Mouse (Mus musculus): Measurements from ENCODE around the gene Pcsk5. TPM values are rescaled to one million over a fixed set of nuclear protein-coding genes. Genes with fewer than 3 reads are reported as not detected.

Gene Pcsk5
- polyA plus RNA-seq, 1 experiment from 2014 or later = 13.5 TPM

DNA sequence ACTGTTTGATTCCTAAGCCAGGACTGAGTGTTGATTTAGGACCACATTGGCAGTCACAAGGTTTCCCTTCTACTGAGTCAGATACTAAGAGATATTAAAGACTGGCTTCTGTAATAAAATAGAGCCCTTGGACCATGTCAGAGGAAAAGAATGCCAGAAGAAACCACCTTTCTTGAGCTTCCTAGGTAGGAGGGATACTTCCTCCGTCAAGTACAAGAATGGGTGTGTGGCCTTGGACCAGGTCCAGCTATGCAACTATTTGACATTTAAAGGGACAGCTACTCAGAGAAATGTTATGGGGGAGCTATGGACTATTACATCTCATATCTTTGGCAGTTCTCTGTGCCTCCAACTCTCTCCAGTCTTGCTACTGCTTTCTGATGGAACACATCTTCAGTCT, 244.6 kb downstream of the Pcsk5 start:
- no peak overlapping the region for H3K4me3 ChIP-seq (ENCODE audit: low read depth, low read length)
- no peaks in the 10 kb centered on the region for H3K9me3 ChIP-seq (ENCODE audit: control insufficient read depth, low read length)
- no peak overlapping the region for H3K4me2 ChIP-seq (ENCODE audit: low read depth, low read length, severe bottlenecking)
- DNase-seq (ENCODE audit: low spot score) (no peak), ATAC-seq (replicated peaks; ENCODE audit: low FRiP score) (no peak)
- H3K4me1 ChIP-seq (replicated peaks; ENCODE audit: control insufficient read depth, insufficient read depth, low read length) = peaks cover 4% of the 10 kb centered on the region; the same call in 1 of the 2 replicates
- no peaks in the 10 kb centered on the region for H3K27me3 ChIP-seq (ENCODE audit: control insufficient read depth, insufficient read depth, low read length)
- H3K27ac ChIP-seq (ENCODE audit: low read depth, low read length) = no peak overlapping the region
- H3K9ac ChIP-seq (ENCODE audit: low read length) = no peak overlapping the region
- 50% methylated on average over 1 of the region's 1 CpGs for WGBS
- no peaks in the 10 kb centered on the region for H3K36me3 ChIP-seq (ENCODE audit: control insufficient read depth, insufficient read depth, low read length)

DNA sequence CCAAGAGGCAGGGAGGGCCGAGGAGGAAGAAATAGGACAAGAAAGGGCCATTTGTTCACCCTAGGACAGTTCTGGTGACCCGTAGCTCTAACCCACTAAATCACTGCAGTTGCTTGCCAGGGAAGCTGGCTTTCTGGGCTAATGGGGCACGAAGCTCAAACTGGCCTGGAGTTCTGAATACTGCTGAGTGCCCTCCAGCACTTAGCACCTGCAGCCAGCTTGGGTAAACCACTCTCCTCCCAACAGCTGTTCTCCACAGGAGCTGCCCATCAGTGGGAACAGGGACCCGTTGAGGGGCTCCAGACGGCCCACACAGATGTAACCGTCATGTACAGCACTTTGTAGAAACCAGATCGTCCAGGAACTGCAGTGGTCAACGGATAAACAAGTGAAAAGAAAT, 246.1 kb downstream of the Pcsk5 start:
- no peaks in the 10 kb centered on the region for H3K27me3 ChIP-seq (ENCODE audit: control insufficient read depth, insufficient read depth, low read length)
- H3K36me3 ChIP-seq (ENCODE audit: control insufficient read depth, insufficient read depth, low read length) = no peaks in the 10 kb centered on the region
- ATAC-seq (replicated peaks; ENCODE audit: low FRiP score) (no peak), DNase-seq (ENCODE audit: low spot score) (no peak)
- H3K9me3 ChIP-seq (ENCODE audit: control insufficient read depth, low read length) = no peaks in the 10 kb centered on the region
- no peak overlapping the region for H3K4me2 ChIP-seq (ENCODE audit: low read depth, low read length, severe bottlenecking)
- H3K27ac ChIP-seq (ENCODE audit: low read depth, low read length) = no peak overlapping the region
- H3K4me3 ChIP-seq (ENCODE audit: low read depth, low read length) = no peak overlapping the region
- 54% methylated on average over 8 of the region's 8 CpGs for WGBS
- H3K4me1 ChIP-seq (replicated peaks; ENCODE audit: control insufficient read depth, insufficient read depth, low read length) = peaks cover 4% of the 10 kb centered on the region; the same call in 1 of the 2 replicates
- no peak overlapping the region for H3K9ac ChIP-seq (ENCODE audit: low read length)

DNA sequence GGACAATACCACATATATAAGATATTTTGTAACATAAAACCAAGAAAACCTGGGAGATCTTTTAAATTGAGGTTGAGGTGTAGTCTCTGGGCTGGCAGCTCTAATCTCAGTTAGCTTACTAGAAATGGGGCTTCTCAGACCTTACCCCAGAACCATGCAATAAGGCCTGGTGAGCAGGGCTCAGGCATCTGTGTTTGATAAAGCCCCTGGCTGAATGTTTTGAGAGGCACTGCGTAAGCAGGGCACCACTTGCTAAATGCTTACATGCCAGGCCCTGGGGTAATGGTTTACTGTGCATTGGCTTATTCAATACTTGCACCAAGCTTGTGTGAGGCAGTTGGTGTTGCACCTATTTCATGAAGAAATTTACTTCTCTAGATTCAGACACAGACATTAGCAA, 247.1 kb downstream of the Pcsk5 start:
- DNase-seq (ENCODE audit: low spot score) (no peak), ATAC-seq (replicated peaks; ENCODE audit: low FRiP score) (no peak)
- no peaks in the 10 kb centered on the region for H3K36me3 ChIP-seq (ENCODE audit: control insufficient read depth, insufficient read depth, low read length)
- peaks cover 4% of the 10 kb centered on the region; the same call in 1 of the 2 replicates for H3K4me1 ChIP-seq (replicated peaks; ENCODE audit: control insufficient read depth, insufficient read depth, low read length)
- no peak overlapping the region for H3K4me3 ChIP-seq (ENCODE audit: low read depth, low read length)
- H3K27me3 ChIP-seq (ENCODE audit: control insufficient read depth, insufficient read depth, low read length) = no peaks in the 10 kb centered on the region
- 66% methylated on average over 1 of the region's 1 CpGs for WGBS
- H3K27ac ChIP-seq (ENCODE audit: low read depth, low read length) = no peak overlapping the region
- H3K9ac ChIP-seq (ENCODE audit: low read length) = no peak overlapping the region
- no peaks in the 10 kb centered on the region for H3K9me3 ChIP-seq (ENCODE audit: control insufficient read depth, low read length)
- H3K4me2 ChIP-seq (ENCODE audit: low read depth, low read length, severe bottlenecking) = no peak overlapping the region

DNA sequence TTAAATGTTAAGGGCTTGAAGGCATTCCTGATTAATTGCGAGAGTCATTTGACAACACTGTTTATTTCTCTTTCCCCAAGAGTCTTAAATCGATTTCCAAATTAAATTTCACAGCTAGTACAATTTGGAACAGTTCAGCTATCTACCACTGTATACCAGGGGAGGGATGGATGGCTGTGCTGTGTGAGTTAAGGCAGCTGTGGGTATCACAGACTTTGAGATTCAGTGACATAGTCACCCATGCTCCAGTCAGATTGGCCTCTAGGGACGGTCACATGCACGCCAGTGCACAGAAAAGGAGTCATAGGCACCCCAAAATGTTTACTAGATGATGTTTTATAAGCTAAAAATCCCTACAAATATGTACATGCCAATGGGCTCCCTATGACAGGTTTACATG, 260.0 kb downstream of the Pcsk5 start:
- DNase-seq (ENCODE audit: low spot score) (no peak), ATAC-seq (replicated peaks; ENCODE audit: low FRiP score) (no peak)
- Histone ChIP-seq H3K4me2 (ENCODE audit: low read depth, low read length, severe bottlenecking) (no peak overlapping the region), H3K9me3 (ENCODE audit: control insufficient read depth, low read length) (no peaks in the 10 kb centered on the region), H3K4me3 (ENCODE audit: low read depth, low read length) (no peak overlapping the region), H3K27me3 (ENCODE audit: control insufficient read depth, insufficient read depth, low read length) (no peaks in the 10 kb centered on the region), H3K36me3 (ENCODE audit: control insufficient read depth, insufficient read depth, low read length) (no peaks in the 10 kb centered on the region), H3K4me1 (replicated peaks; ENCODE audit: control insufficient read depth, insufficient read depth, low read length) (no peaks in the 10 kb centered on the region), H3K27ac (ENCODE audit: low read depth, low read length) (no peak overlapping the region), H3K9ac (ENCODE audit: low read length) (no peak overlapping the region)
- 91% methylated on average over 4 of the region's 4 CpGs for WGBS

DNA sequence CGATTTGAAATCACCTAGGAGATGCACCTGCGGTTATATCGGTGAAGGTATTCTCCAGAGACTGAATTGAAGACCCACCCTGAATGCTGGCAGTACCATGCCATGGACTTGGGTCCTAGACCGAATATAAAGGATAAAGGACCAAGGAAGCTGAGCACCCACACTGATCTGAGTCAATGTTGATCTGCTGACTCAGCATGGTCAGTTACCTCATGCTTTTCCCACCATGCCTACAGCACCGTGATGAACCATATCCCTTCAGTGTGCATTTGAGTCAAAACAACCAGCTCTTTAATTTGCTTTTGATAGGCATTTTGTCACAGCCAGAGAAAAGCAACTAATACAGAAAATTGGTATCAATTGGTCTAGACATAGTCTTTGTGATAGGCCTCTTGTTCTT, 262.9 kb downstream of the Pcsk5 start:
- Histone ChIP-seq H3K4me3 (ENCODE audit: low read depth, low read length) (no peak overlapping the region), H3K4me1 (replicated peaks; ENCODE audit: control insufficient read depth, insufficient read depth, low read length) (no peaks in the 10 kb centered on the region), H3K9me3 (ENCODE audit: control insufficient read depth, low read length) (no peaks in the 10 kb centered on the region), H3K27ac (ENCODE audit: low read depth, low read length) (no peak overlapping the region), H3K27me3 (ENCODE audit: control insufficient read depth, insufficient read depth, low read length) (no peaks in the 10 kb centered on the region), H3K9ac (ENCODE audit: low read length) (no peak overlapping the region), H3K36me3 (ENCODE audit: control insufficient read depth, insufficient read depth, low read length) (no peaks in the 10 kb centered on the region), H3K4me2 (ENCODE audit: low read depth, low read length, severe bottlenecking) (no peak overlapping the region)
- DNase-seq (ENCODE audit: low spot score) (no peak), ATAC-seq (replicated peaks; ENCODE audit: low FRiP score) (no peak)
- WGBS = 92% methylated on average over 5 of the region's 5 CpGs

DNA sequence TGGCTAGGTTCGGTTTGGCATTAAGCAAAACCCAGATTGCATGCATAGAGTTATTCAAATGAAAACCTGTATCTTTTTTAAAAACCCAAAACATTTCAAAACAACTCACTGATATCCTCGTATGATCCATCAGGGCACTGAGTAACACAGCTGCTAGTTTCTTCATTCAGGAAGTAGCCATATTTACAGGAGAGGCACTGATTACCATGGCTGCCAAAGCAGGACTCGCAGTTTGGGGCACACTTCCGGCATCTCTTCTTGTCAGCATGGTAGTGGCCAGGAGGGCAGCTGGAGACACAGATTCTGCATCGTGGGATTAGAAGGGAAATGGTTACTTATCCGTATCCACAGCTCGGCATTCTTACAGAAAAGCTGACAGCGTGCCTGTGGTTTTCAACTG, 265.1 kb downstream of the Pcsk5 start:
- no peaks in the 10 kb centered on the region for H3K9me3 ChIP-seq (ENCODE audit: control insufficient read depth, low read length)
- no peaks in the 10 kb centered on the region for H3K36me3 ChIP-seq (ENCODE audit: control insufficient read depth, insufficient read depth, low read length)
- ATAC-seq (replicated peaks; ENCODE audit: low FRiP score) = no peak
- no peak overlapping the region for H3K27ac ChIP-seq (ENCODE audit: low read depth, low read length)
- no peaks in the 10 kb centered on the region for H3K4me1 ChIP-seq (replicated peaks; ENCODE audit: control insufficient read depth, insufficient read depth, low read length)
- DNase-seq (ENCODE audit: low spot score) = no peak
- H3K4me2 ChIP-seq (ENCODE audit: low read depth, low read length, severe bottlenecking) = no peak overlapping the region
- no peak overlapping the region for H3K9ac ChIP-seq (ENCODE audit: low read length)
- 94% methylated on average over 8 of the region's 8 CpGs for WGBS
- no peak overlapping the region for H3K4me3 ChIP-seq (ENCODE audit: low read depth, low read length)
- H3K27me3 ChIP-seq (ENCODE audit: control insufficient read depth, insufficient read depth, low read length) = no peaks in the 10 kb centered on the region

DNA sequence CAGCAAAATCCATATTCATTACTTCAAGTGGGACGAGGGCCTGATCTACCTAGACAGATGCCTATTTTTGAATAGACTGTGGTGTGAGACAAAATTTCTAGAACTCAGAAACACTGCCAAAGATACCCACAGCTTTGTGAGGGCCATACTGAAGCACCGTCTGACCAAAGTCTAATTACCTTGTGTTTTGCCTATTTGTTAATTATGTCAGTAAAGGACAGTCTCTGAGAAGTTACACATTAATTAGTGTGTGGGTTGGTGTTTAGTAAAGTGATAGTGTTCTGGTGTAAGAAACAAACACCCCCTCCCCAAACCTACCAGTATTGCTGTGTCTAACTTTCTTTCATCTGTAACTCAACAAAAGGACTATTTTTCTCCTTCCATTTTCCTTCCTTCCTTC, 266.5 kb downstream of the Pcsk5 start:
- H3K36me3 ChIP-seq (ENCODE audit: control insufficient read depth, insufficient read depth, low read length) = no peaks in the 10 kb centered on the region
- no peak for DNase-seq (ENCODE audit: low spot score)
- 78% methylated on average over 2 of the region's 2 CpGs for WGBS
- H3K4me3 ChIP-seq (ENCODE audit: low read depth, low read length) = no peak overlapping the region
- H3K27me3 ChIP-seq (ENCODE audit: control insufficient read depth, insufficient read depth, low read length) = no peaks in the 10 kb centered on the region
- H3K4me1 ChIP-seq (replicated peaks; ENCODE audit: control insufficient read depth, insufficient read depth, low read length) = no peaks in the 10 kb centered on the region
- H3K27ac ChIP-seq (ENCODE audit: low read depth, low read length) = no peak overlapping the region
- ATAC-seq (replicated peaks; ENCODE audit: low FRiP score) = no peak
- H3K4me2 ChIP-seq (ENCODE audit: low read depth, low read length, severe bottlenecking) = no peak overlapping the region
- H3K9ac ChIP-seq (ENCODE audit: low read length) = no peak overlapping the region
- no peaks in the 10 kb centered on the region for H3K9me3 ChIP-seq (ENCODE audit: control insufficient read depth, low read length)

DNA sequence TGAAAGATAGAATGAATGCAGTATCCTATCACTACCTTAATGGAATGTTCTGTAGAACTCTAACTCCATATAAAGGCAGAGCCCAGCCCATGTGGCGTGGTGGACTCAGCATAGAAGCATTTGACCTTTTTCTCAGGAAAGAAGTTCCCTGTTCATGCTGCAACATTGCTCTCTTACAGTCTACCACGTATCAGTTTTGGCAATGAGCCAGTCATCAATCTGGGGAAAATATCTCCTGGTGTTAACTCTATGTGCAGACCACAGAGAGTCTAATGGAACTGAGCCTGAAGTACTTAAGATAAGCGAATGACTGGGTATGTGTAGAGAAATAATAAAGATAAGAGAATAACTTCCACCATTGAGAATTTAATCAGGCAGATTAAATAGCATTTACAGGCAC, 270.2 kb downstream of the Pcsk5 start:
- H3K4me1 ChIP-seq (replicated peaks; ENCODE audit: control insufficient read depth, insufficient read depth, low read length) = no peaks in the 10 kb centered on the region
- WGBS = 85% methylated on average over 3 of the region's 3 CpGs
- DNase-seq (ENCODE audit: low spot score) = no peak

DNA sequence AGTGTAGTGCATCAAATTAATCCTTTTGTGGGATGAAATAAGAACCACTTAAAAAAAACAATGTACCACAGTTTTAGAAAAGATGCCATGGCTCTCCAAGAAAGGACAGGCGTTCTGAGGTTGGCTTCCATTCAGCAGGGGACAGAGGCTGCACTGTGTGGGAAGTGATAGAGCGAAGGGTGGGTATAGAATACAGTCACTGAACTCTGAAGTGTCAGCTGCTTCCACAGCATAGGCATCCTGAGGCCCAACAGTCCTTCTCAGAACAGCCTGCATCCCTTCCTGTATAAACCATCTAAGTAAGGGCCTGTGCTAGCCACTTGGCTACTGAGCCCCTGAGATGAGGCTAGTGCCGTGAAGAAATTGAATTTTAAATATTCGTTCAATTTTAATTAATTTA, 271.3 kb downstream of the Pcsk5 start:
- ATAC-seq (replicated peaks; ENCODE audit: low FRiP score) (no peak), DNase-seq (ENCODE audit: low spot score) (no peak)
- H3K4me3 ChIP-seq (ENCODE audit: low read depth, low read length) = no peak overlapping the region
- H3K4me2 ChIP-seq (ENCODE audit: low read depth, low read length, severe bottlenecking) = no peak overlapping the region
- no peak overlapping the region for H3K9ac ChIP-seq (ENCODE audit: low read length)
- no peaks in the 10 kb centered on the region for H3K9me3 ChIP-seq (ENCODE audit: control insufficient read depth, low read length)
- H3K4me1 ChIP-seq (replicated peaks; ENCODE audit: control insufficient read depth, insufficient read depth, low read length) = no peaks in the 10 kb centered on the region
- no peak overlapping the region for H3K27ac ChIP-seq (ENCODE audit: low read depth, low read length)
- no peaks in the 10 kb centered on the region; the same call in 1 of the 2 replicates for H3K36me3 ChIP-seq (ENCODE audit: control insufficient read depth, insufficient read depth, low read length)
- no peaks in the 10 kb centered on the region for H3K27me3 ChIP-seq (ENCODE audit: control insufficient read depth, insufficient read depth, low read length)
- WGBS = 71% methylated on average over 4 of the region's 4 CpGs

More for the DNA sequence above, 270.2 kb downstream of the Pcsk5 start:
- no peaks in the 10 kb centered on the region; the same call in 1 of the 2 replicates for H3K36me3 ChIP-seq (ENCODE audit: control insufficient read depth, insufficient read depth, low read length)
- H3K9ac ChIP-seq (ENCODE audit: low read length) = no peak overlapping the region
- no peak overlapping the region for H3K4me2 ChIP-seq (ENCODE audit: low read depth, low read length, severe bottlenecking)
- ATAC-seq (replicated peaks; ENCODE audit: low FRiP score) = no peak
- H3K4me3 ChIP-seq (ENCODE audit: low read depth, low read length) = no peak overlapping the region
- H3K27me3 ChIP-seq (ENCODE audit: control insufficient read depth, insufficient read depth, low read length) = no peaks in the 10 kb centered on the region
- H3K27ac ChIP-seq (ENCODE audit: low read depth, low read length) = no peak overlapping the region
- H3K9me3 ChIP-seq (ENCODE audit: control insufficient read depth, low read length) = no peaks in the 10 kb centered on the region

All from forebrain, embryonic 11.5 days (tissue).